Mouse (Mus musculus) kidney, adult 2 months (tissue): Measurements from ENCODE around the gene D430041D05Rik.

Experiments
- CTCF ChIP-seq: fragments of 200-500 bp; conservative IDR thresholded peaks from 2 replicates; pipeline ENCODE4 v1.5.1; 2011; ENCODE audit warnings: low read depth, mild to moderate bottlenecking, control low read depth, low read length, moderate library complexity, mixed read lengths; ENCODE audit not compliant: insufficient read depth, insufficient read length
- POLR2A ChIP-seq: fragments of 200-500 bp; IDR thresholded peaks from one replicate; pipeline ENCODE4 v1.6.1; 2011; ENCODE audit warnings: low read depth, low read length, control low read depth

GRCm38 (mm10) chr2:104198186-104198585 is 212.6 kb downstream of the D430041D05Rik start:
- TF ChIP-seq CTCF (no peak), POLR2A (no peak)
